Mouse (Mus musculus) WW6 (cell line): ENCODE data around the gene Pes1.
"Not testable (repeated sequence)": the region's sequence is repeated elsewhere in the genome, so short reads cannot be mapped to it uniquely, and the experiment has no call there.

Experiments
- DNase-seq: peaks from one replicate; pipeline ENCODE4 v3.0.0-alpha.2; 2013; ENCODE audit warnings: low read depth, low spot score

The Pes1 gene

GRCm38 (mm10) chr11:3963610-3964415, at the start of gene Pes1:
Gene Pes1, plus strand, starts transcription at chr11:3963975.
- peak; percentile 84 for DNase-seq

GRCm38 (mm10) chr11:3914109-3914840, 49.5 kb upstream of the Pes1 start, which contains the start of gene Slc35e4:
Gene Slc35e4, minus strand, starts transcription at chr11:3914664.
- peak; percentile 81 for DNase-seq

- DNase-seq = no peak
These were observed 45.0 kb upstream of the Pes1 start for GRCm38 (mm10) chr11:3918738-3919137.

- DNase-seq = no peak
These were observed 43.3 kb upstream of the Pes1 start for GRCm38 (mm10) chr11:3920476-3920875.

GRCm38 (mm10) chr11:3921281-3921850, 42.4 kb upstream of the Pes1 start:
- peak; percentile 52 for DNase-seq

GRCm38 (mm10) chr11:3922115-3922514, 41.7 kb upstream of the Pes1 start:
- DNase-seq = no peak

- DNase-seq = no peak
These were observed 41.0 kb upstream of the Pes1 start for GRCm38 (mm10) chr11:3922731-3923130.

- DNase-seq = no peak
These were observed 37.9 kb upstream of the Pes1 start for GRCm38 (mm10) chr11:3925916-3926315.

- no peak for DNase-seq
These were observed 33.8 kb upstream of the Pes1 start for GRCm38 (mm10) chr11:3930019-3930418.

GRCm38 (mm10) chr11:3930931-3931330, 32.8 kb upstream of the Pes1 start:
- no peak for DNase-seq

GRCm38 (mm10) chr11:3931511-3932211, 32.1 kb upstream of the Pes1 start, which contains the start of gene Tcn2:
Gene Tcn2, minus strand, starts transcription at chr11:3932159.
- peak; percentile 66 for DNase-seq

GRCm38 (mm10) chr11:3933756-3934285, 30.0 kb upstream of the Pes1 start:
- DNase-seq = no peak

- no peak for DNase-seq
These were observed 28.6 kb upstream of the Pes1 start for GRCm38 (mm10) chr11:3935135-3935534.

- DNase-seq = no peak
These were observed 27.5 kb upstream of the Pes1 start for GRCm38 (mm10) chr11:3936318-3936717.

GRCm38 (mm10) chr11:3937321-3937874, 26.4 kb upstream of the Pes1 start:
- DNase-seq = no peak

- no peak for DNase-seq
These were observed 22.4 kb upstream of the Pes1 start for GRCm38 (mm10) chr11:3941371-3941770.

GRCm38 (mm10) chr11:3946386-3946785, 17.4 kb upstream of the Pes1 start:
- no peak for DNase-seq

GRCm38 (mm10) chr11:3954876-3955275, 8.9 kb upstream of the Pes1 start:
- not testable (repeated sequence) for DNase-seq

- not testable (repeated sequence) for DNase-seq
These were observed 8.4 kb upstream of the Pes1 start for GRCm38 (mm10) chr11:3955371-3955770.

GRCm38 (mm10) chr11:3960901-3961300, 2.9 kb upstream of the Pes1 start:
- no peak for DNase-seq

- no peak for DNase-seq
These were observed 2.0 kb upstream of the Pes1 start for GRCm38 (mm10) chr11:3961761-3962160.
